In genomic region chr3:140510835-140511234, GRCm38 (mm10) we compare ENCODE assay signal across 20 mouse cellular contexts.
DNase-seq lines count a peak whose midpoint lies in the region; ATAC-seq and TF ChIP-seq lines count a peak whose summit lies in the region.
"Had no signal": no experiment of that assay in that cellular context is flagged by ENCODE, and none has a peak within 500 bp of the region (broad histone marks: within the 10 kb centered on the region; RNA-seq: fewer than 3 reads in every experiment).

No protein-coding gene starts in this region.

- TF ChIP-seq POLR2A in heart, adult 2 months (IDR thresholded peaks at IDR 0.05; ENCODE audit: insufficient read depth, low read depth, low read length) = no peak
- no peak for TF ChIP-seq POLR2A in CH12.LX (IDR thresholded peaks at IDR 0.05; ENCODE audit: low read depth, low read length)

- H3K27me3 ChIP-seq in heart, adult 2 months (ENCODE audit: control insufficient read depth, insufficient read depth, low read length) = no peaks in the 10 kb centered on the region
- no peaks in the 10 kb centered on the region for H3K27me3 ChIP-seq in heart, embryonic 11.5 days (ENCODE audit: control insufficient read depth, insufficient read depth, low read length)
- H3K27me3 ChIP-seq in CH12.LX (replicated peaks) = no peaks in the 10 kb centered on the region
- H3K27me3 ChIP-seq: hindbrain, embryonic 13.5 days; liver, embryonic 15.5 days; Patski had no signal

- no peaks in the 10 kb centered on the region for H3K79me2 ChIP-seq in heart, adult 2 months (replicated peaks; ENCODE audit: control insufficient read depth, insufficient read depth, low read length)
- no peaks in the 10 kb centered on the region for H3K79me2 ChIP-seq in CH12.LX (replicated peaks; ENCODE audit: control insufficient read depth, extremely low read depth, insufficient read depth, poor library complexity, severe bottlenecking)

- H3K9ac ChIP-seq in heart, adult 2 months (ENCODE audit: low read depth, low read length) = no peak overlapping the region
- no peak overlapping the region for H3K9ac ChIP-seq in heart, embryonic 11.5 days (ENCODE audit: low read depth, low read length)
- H3K9ac ChIP-seq in CH12.LX (ENCODE audit: insufficient read depth, low read depth) = no peak overlapping the region
- H3K9ac ChIP-seq: hindbrain, embryonic 13.5 days; liver, embryonic 15.5 days had no signal

- TF ChIP-seq RAD21 in CH12.LX (IDR thresholded peaks at IDR 0.05; ENCODE audit: low read depth, low read length) = no peak

- no peak for TF ChIP-seq EP300 in heart, adult 2 months (IDR thresholded peaks at IDR 0.05; ENCODE audit: insufficient read depth, low read depth, low read length)
- no peak for TF ChIP-seq EP300 in CH12.LX (IDR thresholded peaks at IDR 0.05; ENCODE audit: low read length)

- H3K4me1 ChIP-seq in heart, adult 2 months (ENCODE audit: control insufficient read depth, insufficient read depth, low read length) = no peaks in the 10 kb centered on the region
- H3K4me1 ChIP-seq in heart, embryonic 11.5 days (ENCODE audit: control insufficient read depth, insufficient read depth, low read length) = no peaks in the 10 kb centered on the region
- H3K4me1 ChIP-seq in CH12.LX (ENCODE audit: control insufficient read depth in 1 of 2, insufficient read depth in 2 of 2) = no peaks in the 10 kb centered on the region
- H3K4me1 ChIP-seq: hindbrain, embryonic 13.5 days; limb, embryonic 10.5 days; liver, embryonic 15.5 days had no signal

- no peak overlapping the region for H3K27ac ChIP-seq in heart, adult 2 months
- H3K27ac ChIP-seq in heart, embryonic 11.5 days (ENCODE audit: low read depth, low read length) = no peak overlapping the region
- H3K27ac ChIP-seq in CH12.LX (ENCODE audit: insufficient read depth, low read depth) = no peak overlapping the region
- H3K27ac ChIP-seq: hindbrain, embryonic 13.5 days; limb, embryonic 10.5 days; liver, embryonic 15.5 days; stomach, postnatal 0 days had no signal

- dilution Hi-C loops in CH12.LX (cut with MboI; ENCODE audit: extremely low pct_ligation_motif_present, extremely low pct_unique_long_range_greater_than_20kb, low sequenced_read_pairs) = no loop called here

- in situ Hi-C loops in CH12.LX (cut with MboI; ENCODE audit: low pct_ligation_motif_present, low pct_unique_long_range_greater_than_20kb, low sequenced_read_pairs) = no loop called here

- no peak for TF ChIP-seq CTCF in heart, adult 2 months (IDR thresholded peaks at IDR 0.05)
- TF ChIP-seq CTCF in CH12.LX (conservative IDR thresholded peaks at IDR 0.05 in 1 of 2, IDR thresholded peaks at IDR 0.05 in 1 of 2; ENCODE audit: low read depth in 2 of 2, low read length in 2 of 2) = no peak

- intact Hi-C loops in heart, adult 2 months (cut with DNase I) = no loop called here
- intact Hi-C loops in heart, postnatal 10 days (cut with DNase I) = no loop called here

- H3K9me3 ChIP-seq in heart, embryonic 11.5 days (replicated peaks; ENCODE audit: control insufficient read depth, low read length) = no peaks in the 10 kb centered on the region
- no peaks in the 10 kb centered on the region for H3K9me3 ChIP-seq in CH12.LX (replicated peaks; ENCODE audit: low read length)
- H3K9me3 ChIP-seq: G1E; hindbrain, embryonic 13.5 days; limb, embryonic 10.5 days; liver, embryonic 15.5 days had no signal

- ATAC-seq in heart, embryonic 11.5 days (replicated peaks; ENCODE audit: insufficient number of reproducible peaks, low FRiP score, low TSS enrichment) = no peak
- no peak for ATAC-seq in megakaryocyte, adult 5-6 weeks (ENCODE audit: poor library complexity, severe bottlenecking)
- ATAC-seq: Patski had no signal

- DNase-seq in heart, adult 2 months = peak; percentile 17 to 26
- no peak for DNase-seq in CH12.LX (ENCODE audit: extremely low read depth)
- DNase-seq in heart, postnatal 10 days = peak; percentile 12 to 20
- DNase-seq in lung, postnatal 10 days = peak; percentile 18
- DNase-seq in testis, postnatal 14 days (ENCODE audit: low spot score) = no peak
- DNase-seq: cerebellum, adult 11-12 months; gastrocnemius, postnatal 25 days; kidney, adult 2 months; kidney, postnatal 14 days; liver; midbrain, embryonic 14.5 days; right cerebral cortex, postnatal 14 days had no signal

- no peaks in the 10 kb centered on the region for H3K36me3 ChIP-seq in heart, adult 2 months (ENCODE audit: control insufficient read depth, insufficient read depth, low read length)
- H3K36me3 ChIP-seq in heart, embryonic 11.5 days (ENCODE audit: control insufficient read depth, insufficient read depth, low read length) = no peaks in the 10 kb centered on the region
- H3K36me3 ChIP-seq in CH12.LX (replicated peaks in 1 of 2; ENCODE audit: control insufficient read depth in 1 of 2, insufficient read depth in 1 of 2, low read length in 1 of 2) = no peaks in the 10 kb centered on the region
- H3K36me3 ChIP-seq: G1E; hindbrain, embryonic 13.5 days; limb, embryonic 10.5 days; liver, embryonic 15.5 days had no signal

- no peak overlapping the region for H3K4me2 ChIP-seq in heart, embryonic 11.5 days
- peak overlapping the region; percentile 64; the same call in 1 of the 2 replicates for H3K4me2 ChIP-seq in CH12.LX (ENCODE audit: insufficient read depth, low read depth, poor library complexity, severe bottlenecking)
- H3K4me2 ChIP-seq: hindbrain, embryonic 13.5 days; liver, embryonic 15.5 days had no signal

- no peak overlapping the region for H3K4me3 ChIP-seq in heart, adult 2 months
- no peak overlapping the region for H3K4me3 ChIP-seq in heart, embryonic 11.5 days (ENCODE audit: low read depth, low read length)
- no peak overlapping the region for H3K4me3 ChIP-seq in CH12.LX (replicated peaks in 1 of 3; ENCODE audit: low read depth in 2 of 3, low read length in 2 of 3, poor library complexity in 1 of 3)
- H3K4me3 ChIP-seq: hindbrain, embryonic 13.5 days; limb, embryonic 10.5 days; liver, embryonic 15.5 days had no signal

TF ChIP-seq in CH12.LX, 34 proteins besides CTCF, POLR2A, EP300 and RAD21:
- TF ChIP-seq GABPA (IDR thresholded peaks at IDR 0.05; ENCODE audit: insufficient replicate concordance, low read depth, low read length) = no peak
- TF ChIP-seq IRF4 (IDR thresholded peaks at IDR 0.05; ENCODE audit: low read depth, low read length) = no peak
- TF ChIP-seq BHLHE40 (IDR thresholded peaks at IDR 0.05; ENCODE audit: low read depth, low read length) = no peak
- TF ChIP-seq CHD2 (IDR thresholded peaks at IDR 0.05; ENCODE audit: low read length) = no peak
- TF ChIP-seq CHD1 (IDR thresholded peaks at IDR 0.05; ENCODE audit: low read depth, low read length) = no peak
- TF ChIP-seq TCF12 (IDR thresholded peaks at IDR 0.05; ENCODE audit: low read depth, low read length) = no peak
- no peak for TF ChIP-seq JUND (conservative IDR thresholded peaks at IDR 0.05; ENCODE audit: low read depth, low read length)
- TF ChIP-seq POLR2AphosphoS2 (IDR thresholded peaks at IDR 0.05; ENCODE audit: low read depth, low read length) = no peak
- TF ChIP-seq ZC3H11A (IDR thresholded peaks at IDR 0.05; ENCODE audit: low read depth, low read length) = no peak
- TF ChIP-seq MAZ (IDR thresholded peaks at IDR 0.05; ENCODE audit: low read depth, low read length) = no peak
- no peak for TF ChIP-seq SIN3A (IDR thresholded peaks at IDR 0.05; ENCODE audit: low read length)
- TF ChIP-seq MXI1 (IDR thresholded peaks at IDR 0.05; ENCODE audit: low read depth, low read length) = no peak
- no peak for TF ChIP-seq USF2 (conservative IDR thresholded peaks at IDR 0.05; ENCODE audit: low read depth, low read length)
- TF ChIP-seq RCOR1 (conservative IDR thresholded peaks at IDR 0.05; ENCODE audit: low read depth, low read length) = no peak
- TF ChIP-seq HCFC1 (IDR thresholded peaks at IDR 0.05; ENCODE audit: low read depth, low read length) = no peak
- no peak for TF ChIP-seq ZNF384 (IDR thresholded peaks at IDR 0.05; ENCODE audit: low read depth, low read length)
- TF ChIP-seq ELF1 (IDR thresholded peaks at IDR 0.05; ENCODE audit: low read depth, low read length) = no peak
- no peak for TF ChIP-seq MAFK (IDR thresholded peaks at IDR 0.05; ENCODE audit: insufficient replicate concordance, low read length)
- no peak for TF ChIP-seq MYC (IDR thresholded peaks at IDR 0.05; ENCODE audit: low read depth, low read length)

Comparison
In these comparisons a context has a peak if more than half of its experiments do, and no peak if none do; other contexts are left out.
1. DNase-seq: peak in heart, adult 2 months (2 of 2), heart, postnatal 10 days (2 of 2) and lung, postnatal 10 days (single experiment); none in CH12.LX (single experiment) and testis, postnatal 14 days (single experiment).